Mouse (Mus musculus): ENCODE data around the gene Lmo4. TPM values are rescaled to one million over a fixed set of nuclear protein-coding genes. Genes with fewer than 3 reads are reported as not detected.

Gene Lmo4
- total and polyA plus RNA-seq, 3 experiments = 46.3 to 64.0 (median 57.6) TPM

DNA sequence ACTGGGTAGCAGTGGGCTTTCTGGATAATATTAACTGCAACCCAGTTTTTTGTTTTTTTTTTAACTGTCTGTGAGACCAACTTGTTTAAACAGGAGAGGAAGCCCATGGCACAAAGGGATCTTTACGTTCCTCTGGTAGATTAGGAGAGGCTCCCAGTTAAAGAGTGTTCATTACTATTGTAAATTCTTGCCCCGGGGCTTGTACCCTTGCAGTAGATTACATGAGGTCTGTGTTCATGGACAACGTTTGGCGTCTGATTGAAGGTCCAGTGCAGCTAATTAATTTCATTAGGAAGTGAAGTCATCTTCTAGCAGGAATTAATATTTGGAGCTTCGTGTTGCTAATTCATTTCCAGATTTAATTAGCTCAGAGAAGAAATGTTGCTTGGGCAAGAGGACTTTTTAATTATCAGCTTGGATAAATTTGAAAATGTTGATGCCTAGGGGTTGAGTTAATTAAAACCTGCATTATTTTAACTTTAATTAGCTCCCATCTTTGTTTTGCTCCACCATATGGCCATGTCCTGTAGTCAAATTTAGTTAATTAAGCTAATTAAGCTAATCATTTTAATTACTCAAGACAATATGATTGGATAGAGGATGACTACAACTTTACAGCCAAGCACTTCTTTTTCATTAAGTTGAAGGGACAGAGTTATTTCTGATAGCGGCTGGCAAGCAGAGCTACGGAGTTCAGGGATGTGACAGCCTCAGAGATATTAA lies 31.0 kb downstream of the Lmo4 start:
- Histone ChIP-seq H3K36me3 (replicated peaks in 1 of 2; ENCODE audit: control insufficient read depth in 1 of 2, insufficient read depth in 1 of 2, low read length in 1 of 2) (no peaks in the 10 kb centered on the region), H3K27ac (ENCODE audit: insufficient read depth, low read depth) (no peak overlapping the region), H3K9me3 (replicated peaks; ENCODE audit: low read length) (peaks cover 3% of the 10 kb centered on the region), H3K27me3 (replicated peaks) (peaks cover 4% of the 10 kb centered on the region), H3K79me2 (replicated peaks; ENCODE audit: control insufficient read depth, extremely low read depth, insufficient read depth, poor library complexity, severe bottlenecking) (no peaks in the 10 kb centered on the region), H3K4me3 (replicated peaks in 1 of 3; ENCODE audit: low read depth in 2 of 3, low read length in 2 of 3, poor library complexity in 1 of 3) (no peak overlapping the region), H3K9ac (ENCODE audit: insufficient read depth, low read depth) (no peak overlapping the region), H3K4me2 (ENCODE audit: insufficient read depth, low read depth, poor library complexity, severe bottlenecking) (no peak overlapping the region), H3K4me1 (ENCODE audit: control insufficient read depth in 1 of 2, insufficient read depth in 2 of 2) (peaks cover 7 to 14% of the 10 kb centered on the region in 2 experiments)
- TF ChIP-seq RCOR1 (conservative IDR thresholded peaks at IDR 0.05; ENCODE audit: low read depth, low read length) (no peak), EP300 (IDR thresholded peaks at IDR 0.05; ENCODE audit: low read length) (no peak), KAT2A (IDR thresholded peaks at IDR 0.05; ENCODE audit: insufficient replicate concordance, low read length) (no peak), MYC (IDR thresholded peaks at IDR 0.05; ENCODE audit: low read depth, low read length) (no peak), JUN (IDR thresholded peaks at IDR 0.05; ENCODE audit: insufficient read depth, low read depth, low read length) (no peak), BHLHE40 (IDR thresholded peaks at IDR 0.05; ENCODE audit: low read depth, low read length) (no peak), USF1 (IDR thresholded peaks at IDR 0.05; ENCODE audit: low read depth, low read length) (no peak), MAZ (IDR thresholded peaks at IDR 0.05; ENCODE audit: low read depth, low read length) (no peak), E2F4 (IDR thresholded peaks at IDR 0.05; ENCODE audit: insufficient replicate concordance, low read depth, low read length) (no peak), SMC3 (IDR thresholded peaks at IDR 0.05; ENCODE audit: low read depth, low read length) (no peak)
- dilution Hi-C loops (cut with MboI; ENCODE audit: extremely low pct_ligation_motif_present, extremely low pct_unique_long_range_greater_than_20kb, low sequenced_read_pairs) (no loop called here), in situ Hi-C loops (cut with MboI; ENCODE audit: low pct_ligation_motif_present, low pct_unique_long_range_greater_than_20kb, low sequenced_read_pairs) (no loop called here)
- DNase-seq (ENCODE audit: extremely low read depth) = no peak

DNA sequence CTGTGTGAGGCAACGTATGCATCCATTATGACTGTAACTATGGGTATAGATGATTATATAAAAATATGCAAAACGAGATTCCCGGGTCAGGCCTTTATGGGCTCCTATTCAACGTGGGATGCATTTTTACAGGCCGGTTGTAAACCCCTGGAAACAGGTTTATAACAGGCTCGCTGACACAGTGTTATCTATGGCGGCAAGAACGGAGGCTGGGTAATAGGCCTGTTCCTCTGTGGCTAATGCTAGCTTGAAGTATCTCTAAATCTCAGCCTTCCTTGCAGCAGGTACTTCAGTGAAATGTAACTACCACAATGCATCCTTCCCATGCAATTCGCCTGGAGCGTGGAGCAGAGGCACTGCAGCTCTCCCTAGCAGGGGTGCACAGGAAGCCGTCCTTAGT lies 31.9 kb downstream of the Lmo4 start:
- no peak for DNase-seq (ENCODE audit: extremely low read depth)
- dilution Hi-C loops (cut with MboI; ENCODE audit: extremely low pct_ligation_motif_present, extremely low pct_unique_long_range_greater_than_20kb, low sequenced_read_pairs) (no loop called here), in situ Hi-C loops (cut with MboI; ENCODE audit: low pct_ligation_motif_present, low pct_unique_long_range_greater_than_20kb, low sequenced_read_pairs) (no loop called here)

DNA sequence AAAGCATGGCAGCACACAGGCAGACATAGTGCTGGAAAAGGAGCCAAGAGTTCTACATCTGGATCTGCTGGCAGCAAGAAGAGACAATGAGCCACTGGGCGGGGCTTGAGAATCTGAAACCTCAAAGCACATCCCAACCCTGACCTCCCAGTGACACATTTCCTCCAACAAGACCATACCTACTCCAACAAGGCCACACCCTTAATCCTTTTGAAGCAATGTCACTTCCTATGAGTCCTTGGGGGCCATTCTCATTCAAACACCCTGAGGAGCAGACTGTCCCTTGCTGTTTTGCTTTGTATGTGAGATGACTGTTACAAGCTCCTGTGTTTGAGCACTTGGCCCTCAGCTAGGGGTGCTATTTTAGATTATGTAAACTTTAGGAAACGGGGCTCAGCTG lies 33.3 kb downstream of the Lmo4 start:
- Histone ChIP-seq H3K4me2 (ENCODE audit: insufficient read depth, low read depth, poor library complexity, severe bottlenecking) (no peak overlapping the region), H3K27me3 (replicated peaks) (peaks cover 2% of the 10 kb centered on the region), H3K36me3 (replicated peaks in 1 of 2; ENCODE audit: control insufficient read depth in 1 of 2, insufficient read depth in 1 of 2, low read length in 1 of 2) (no peaks in the 10 kb centered on the region), H3K27ac (ENCODE audit: insufficient read depth, low read depth) (no peak overlapping the region), H3K9me3 (replicated peaks; ENCODE audit: low read length) (peaks cover 3% of the 10 kb centered on the region), H3K4me3 (replicated peaks in 1 of 3; ENCODE audit: low read depth in 2 of 3, low read length in 2 of 3, poor library complexity in 1 of 3) (no peak overlapping the region), H3K79me2 (replicated peaks; ENCODE audit: control insufficient read depth, extremely low read depth, insufficient read depth, poor library complexity, severe bottlenecking) (no peaks in the 10 kb centered on the region), H3K4me1 (ENCODE audit: control insufficient read depth in 1 of 2, insufficient read depth in 2 of 2) (peaks cover 2 to 18% of the 10 kb centered on the region in 2 experiments; a peak in 2 of 4 replicates), H3K9ac (ENCODE audit: insufficient read depth, low read depth) (no peak overlapping the region)
- dilution Hi-C loops (cut with MboI; ENCODE audit: extremely low pct_ligation_motif_present, extremely low pct_unique_long_range_greater_than_20kb, low sequenced_read_pairs) = no loop called here
- TF ChIP-seq EP300 (IDR thresholded peaks at IDR 0.05; ENCODE audit: low read length) = no peak
- no peak for TF ChIP-seq CTCF (conservative IDR thresholded peaks at IDR 0.05 in 1 of 2, IDR thresholded peaks at IDR 0.05 in 1 of 2; ENCODE audit: low read depth in 2 of 2, low read length in 2 of 2)
- no peak for TF ChIP-seq RAD21 (IDR thresholded peaks at IDR 0.05; ENCODE audit: low read depth, low read length)
- no peak for TF ChIP-seq NELFE (IDR thresholded peaks at IDR 0.05; ENCODE audit: low read depth, low read length)
- TF ChIP-seq JUN (IDR thresholded peaks at IDR 0.05; ENCODE audit: insufficient read depth, low read depth, low read length) = no peak
- no peak for TF ChIP-seq MXI1 (IDR thresholded peaks at IDR 0.05; ENCODE audit: low read depth, low read length)
- no peak for TF ChIP-seq MEF2A (IDR thresholded peaks at IDR 0.05; ENCODE audit: borderline replicate concordance, low read depth, low read length)
- TF ChIP-seq MYC (IDR thresholded peaks at IDR 0.05; ENCODE audit: low read depth, low read length) = no peak
- no peak for TF ChIP-seq E2F4 (IDR thresholded peaks at IDR 0.05; ENCODE audit: insufficient replicate concordance, low read depth, low read length)
- no peak for TF ChIP-seq RCOR1 (conservative IDR thresholded peaks at IDR 0.05; ENCODE audit: low read depth, low read length)
- TF ChIP-seq MAZ (IDR thresholded peaks at IDR 0.05; ENCODE audit: low read depth, low read length) = no peak
- TF ChIP-seq SIN3A (IDR thresholded peaks at IDR 0.05; ENCODE audit: low read length) = no peak
- TF ChIP-seq MAX (IDR thresholded peaks at IDR 0.05; ENCODE audit: low read length) = no peak
- TF ChIP-seq TCF12 (IDR thresholded peaks at IDR 0.05; ENCODE audit: low read depth, low read length) = no peak
- no peak for TF ChIP-seq TBP (conservative IDR thresholded peaks at IDR 0.05; ENCODE audit: low read depth, low read length)
- DNase-seq (ENCODE audit: extremely low read depth) = no peak
- in situ Hi-C loops (cut with MboI; ENCODE audit: low pct_ligation_motif_present, low pct_unique_long_range_greater_than_20kb, low sequenced_read_pairs) = no loop called here

More for the DNA sequence above, 31.9 kb downstream of the Lmo4 start:
- Histone ChIP-seq H3K4me1 (ENCODE audit: control insufficient read depth in 1 of 2, insufficient read depth in 2 of 2) (peaks cover 2 to 18% of the 10 kb centered on the region in 2 experiments; a peak in 2 of 4 replicates), H3K4me3 (replicated peaks in 1 of 3; ENCODE audit: low read depth in 2 of 3, low read length in 2 of 3, poor library complexity in 1 of 3) (no peak overlapping the region), H3K9me3 (replicated peaks; ENCODE audit: low read length) (peaks cover 3% of the 10 kb centered on the region), H3K4me2 (ENCODE audit: insufficient read depth, low read depth, poor library complexity, severe bottlenecking) (no peak overlapping the region), H3K79me2 (replicated peaks; ENCODE audit: control insufficient read depth, extremely low read depth, insufficient read depth, poor library complexity, severe bottlenecking) (no peaks in the 10 kb centered on the region), H3K27ac (ENCODE audit: insufficient read depth, low read depth) (no peak overlapping the region), H3K36me3 (replicated peaks in 1 of 2; ENCODE audit: control insufficient read depth in 1 of 2, insufficient read depth in 1 of 2, low read length in 1 of 2) (no peaks in the 10 kb centered on the region), H3K27me3 (replicated peaks) (peaks cover 4% of the 10 kb centered on the region), H3K9ac (ENCODE audit: insufficient read depth, low read depth) (no peak overlapping the region)
- TF ChIP-seq TCF12 (IDR thresholded peaks at IDR 0.05; ENCODE audit: low read depth, low read length) (no peak), POLR2AphosphoS2 (IDR thresholded peaks at IDR 0.05; ENCODE audit: low read depth, low read length) (no peak), ZKSCAN1 (IDR thresholded peaks at IDR 0.05; ENCODE audit: borderline replicate concordance, low read depth, low read length) (no peak), POLR2A (IDR thresholded peaks at IDR 0.05; ENCODE audit: low read depth, low read length) (no peak), PAX5 (IDR thresholded peaks at IDR 0.05; ENCODE audit: low read length) (no peak), MEF2A (IDR thresholded peaks at IDR 0.05; ENCODE audit: borderline replicate concordance, low read depth, low read length) (no peak)

Data from CH12.LX (cell line).